Mouse (Mus musculus): ENCODE data around the gene 4933424G06Rik. TPM values are rescaled to one million over a fixed set of nuclear protein-coding genes. Genes with fewer than 3 reads are reported as not detected.

4933424G06Rik gene
- polyA plus RNA-seq, 1 experiment = 0.15 TPM

GRCm38 (mm10) chr1:36761061-36761460, 51.1 kb downstream of the 4933424G06Rik start:
- no peak overlapping the region for H3K27ac ChIP-seq (ENCODE audit: insufficient read depth, low read length)
- TF ChIP-seq POLR2A (IDR thresholded peaks at IDR 0.05; ENCODE audit: extremely low read depth, insufficient read depth, low read length) (no peak), CTCF (IDR thresholded peaks at IDR 0.05; ENCODE audit: extremely low read depth, insufficient read depth, low read length) (no peak)
- H3K4me1 ChIP-seq (ENCODE audit: control insufficient read depth, insufficient read depth, low read length) = no peaks in the 10 kb centered on the region
- H3K4me3 ChIP-seq (ENCODE audit: insufficient read depth, low read length) = no peak overlapping the region

- Histone ChIP-seq H3K27ac (ENCODE audit: insufficient read depth, low read length) (no peak within 1 kb of the TSS), H3K4me1 (ENCODE audit: control insufficient read depth, insufficient read depth, low read length) (no peaks in the 10 kb centered on the region), H3K4me3 (ENCODE audit: insufficient read depth, low read length) (no peak within 1 kb of the TSS)
- TF ChIP-seq POLR2A (IDR thresholded peaks at IDR 0.05; ENCODE audit: extremely low read depth, insufficient read depth, low read length) = no peak
These were observed 51.6 kb downstream of the 4933424G06Rik start, which contains the start of gene Zap70 for GRCm38 (mm10) chr1:36761568-36761967. TSS of gene Zap70 (plus strand) at chr1:36761798.

- Histone ChIP-seq H3K4me3 (ENCODE audit: insufficient read depth, low read length) (no peak overlapping the region), H3K27ac (ENCODE audit: insufficient read depth, low read length) (no peak overlapping the region), H3K4me1 (ENCODE audit: control insufficient read depth, insufficient read depth, low read length) (no peaks in the 10 kb centered on the region)
- TF ChIP-seq CTCF (IDR thresholded peaks at IDR 0.05; ENCODE audit: extremely low read depth, insufficient read depth, low read length) (no peak), POLR2A (IDR thresholded peaks at IDR 0.05; ENCODE audit: extremely low read depth, insufficient read depth, low read length) (no peak)
These were observed 56.7 kb downstream of the 4933424G06Rik start for GRCm38 (mm10) chr1:36766431-36767205.

GRCm38 (mm10) chr1:36767321-36767720, 57.4 kb downstream of the 4933424G06Rik start:
- no peak for TF ChIP-seq POLR2A (IDR thresholded peaks at IDR 0.05; ENCODE audit: extremely low read depth, insufficient read depth, low read length)
- TF ChIP-seq CTCF (IDR thresholded peaks at IDR 0.05; ENCODE audit: extremely low read depth, insufficient read depth, low read length) = no peak
- Histone ChIP-seq H3K4me1 (ENCODE audit: control insufficient read depth, insufficient read depth, low read length) (no peaks in the 10 kb centered on the region), H3K4me3 (ENCODE audit: insufficient read depth, low read length) (no peak overlapping the region), H3K27ac (ENCODE audit: insufficient read depth, low read length) (no peak overlapping the region)

- Histone ChIP-seq H3K4me1 (ENCODE audit: control insufficient read depth, insufficient read depth, low read length) (no peaks in the 10 kb centered on the region), H3K27ac (ENCODE audit: insufficient read depth, low read length) (no peak overlapping the region), H3K4me3 (ENCODE audit: insufficient read depth, low read length) (no peak overlapping the region)
- TF ChIP-seq POLR2A (IDR thresholded peaks at IDR 0.05; ENCODE audit: extremely low read depth, insufficient read depth, low read length) = no peak
- TF ChIP-seq CTCF (IDR thresholded peaks at IDR 0.05; ENCODE audit: extremely low read depth, insufficient read depth, low read length) = no peak
These were observed 58.8 kb downstream of the 4933424G06Rik start for GRCm38 (mm10) chr1:36768786-36769185.

GRCm38 (mm10) chr1:36769951-36770350, 60.0 kb downstream of the 4933424G06Rik start:
- H3K4me3 ChIP-seq (ENCODE audit: insufficient read depth, low read length) = no peak overlapping the region
- H3K27ac ChIP-seq (ENCODE audit: insufficient read depth, low read length) = no peak overlapping the region
- TF ChIP-seq CTCF (IDR thresholded peaks at IDR 0.05; ENCODE audit: extremely low read depth, insufficient read depth, low read length) = no peak
- TF ChIP-seq POLR2A (IDR thresholded peaks at IDR 0.05; ENCODE audit: extremely low read depth, insufficient read depth, low read length) = no peak
- H3K4me1 ChIP-seq (ENCODE audit: control insufficient read depth, insufficient read depth, low read length) = no peaks in the 10 kb centered on the region

GRCm38 (mm10) chr1:36770998-36771397, 61.0 kb downstream of the 4933424G06Rik start:
- H3K27ac ChIP-seq (ENCODE audit: insufficient read depth, low read length) = no peak overlapping the region
- H3K4me1 ChIP-seq (ENCODE audit: control insufficient read depth, insufficient read depth, low read length) = no peaks in the 10 kb centered on the region
- H3K4me3 ChIP-seq (ENCODE audit: insufficient read depth, low read length) = no peak overlapping the region
- no peak for TF ChIP-seq CTCF (IDR thresholded peaks at IDR 0.05; ENCODE audit: extremely low read depth, insufficient read depth, low read length)
- no peak for TF ChIP-seq POLR2A (IDR thresholded peaks at IDR 0.05; ENCODE audit: extremely low read depth, insufficient read depth, low read length)

- Histone ChIP-seq H3K4me1 (ENCODE audit: control insufficient read depth, insufficient read depth, low read length) (no peaks in the 10 kb centered on the region), H3K4me3 (ENCODE audit: insufficient read depth, low read length) (no peak overlapping the region), H3K27ac (ENCODE audit: insufficient read depth, low read length) (no peak overlapping the region)
- TF ChIP-seq POLR2A (IDR thresholded peaks at IDR 0.05; ENCODE audit: extremely low read depth, insufficient read depth, low read length) = no peak
- TF ChIP-seq CTCF (IDR thresholded peaks at IDR 0.05; ENCODE audit: extremely low read depth, insufficient read depth, low read length) = no peak
These were observed 62.4 kb downstream of the 4933424G06Rik start for GRCm38 (mm10) chr1:36772198-36772934.

- TF ChIP-seq CTCF (IDR thresholded peaks at IDR 0.05; ENCODE audit: extremely low read depth, insufficient read depth, low read length) (no peak), POLR2A (IDR thresholded peaks at IDR 0.05; ENCODE audit: extremely low read depth, insufficient read depth, low read length) (no peak)
- Histone ChIP-seq H3K27ac (ENCODE audit: insufficient read depth, low read length) (no peak overlapping the region), H3K4me1 (ENCODE audit: control insufficient read depth, insufficient read depth, low read length) (no peaks in the 10 kb centered on the region), H3K4me3 (ENCODE audit: insufficient read depth, low read length) (no peak overlapping the region)
These were observed 70.8 kb downstream of the 4933424G06Rik start for GRCm38 (mm10) chr1:36780793-36781192.

- H3K27ac ChIP-seq (ENCODE audit: insufficient read depth, low read length) = no peak overlapping the region
- H3K4me1 ChIP-seq (ENCODE audit: control insufficient read depth, insufficient read depth, low read length) = no peaks in the 10 kb centered on the region
- no peak for TF ChIP-seq CTCF (IDR thresholded peaks at IDR 0.05; ENCODE audit: extremely low read depth, insufficient read depth, low read length)
- TF ChIP-seq POLR2A (IDR thresholded peaks at IDR 0.05; ENCODE audit: extremely low read depth, insufficient read depth, low read length) = no peak
- H3K4me3 ChIP-seq (ENCODE audit: insufficient read depth, low read length) = no peak overlapping the region
These were observed 72.5 kb downstream of the 4933424G06Rik start for GRCm38 (mm10) chr1:36782476-36782875.
